Mouse (Mus musculus): ENCODE results near the gene Fbf1.
"Not testable (repeated sequence)": the region's sequence is repeated elsewhere in the genome, so short reads cannot be mapped to it uniquely, and the experiment has no call there.

The Fbf1 gene

GRCm38 (mm10) chr11:116133497-116133896 is 34.5 kb downstream of the Fbf1 start:
- DNase-seq (ENCODE audit: low read depth) = no peak

- DNase-seq (ENCODE audit: low read depth) = no peak
These were observed 35.3 kb downstream of the Fbf1 start for GRCm38 (mm10) chr11:116132366-116133333.

- DNase-seq (ENCODE audit: low read depth) = no peak
These were observed 36.4 kb downstream of the Fbf1 start for GRCm38 (mm10) chr11:116131349-116132170.

GRCm38 (mm10) chr11:116130488-116131205 is 37.3 kb downstream of the Fbf1 start, which contains the start of gene Trim65:
TSS of gene Trim65 (minus strand) at chr11:116131128.
- peak; percentile 78 for DNase-seq (ENCODE audit: low read depth)

- no peak for DNase-seq (ENCODE audit: low read depth)
These were observed 37.9 kb downstream of the Fbf1 start for GRCm38 (mm10) chr11:116129993-116130487.

GRCm38 (mm10) chr11:116129091-116129790 is 38.7 kb downstream of the Fbf1 start:
- DNase-seq (ENCODE audit: low read depth) = no peak

GRCm38 (mm10) chr11:116127986-116128385 is 40.0 kb downstream of the Fbf1 start:
- no peak for DNase-seq (ENCODE audit: low read depth)

- no peak for DNase-seq (ENCODE audit: low read depth)
These were observed 40.6 kb downstream of the Fbf1 start, which contains the start of gene Trim47 for GRCm38 (mm10) chr11:116127156-116127980. TSS of gene Trim47 (minus strand) at chr11:116127210.

GRCm38 (mm10) chr11:116126261-116126660 is 41.7 kb downstream of the Fbf1 start:
- no peak for DNase-seq (ENCODE audit: low read depth)

- DNase-seq (ENCODE audit: low read depth) = not testable (repeated sequence)
These were observed 46.2 kb downstream of the Fbf1 start for GRCm38 (mm10) chr11:116121731-116122245.

- DNase-seq (ENCODE audit: low read depth) = no peak
These were observed 50.1 kb downstream of the Fbf1 start for GRCm38 (mm10) chr11:116117819-116118218.

GRCm38 (mm10) chr11:116117241-116117640 is 50.7 kb downstream of the Fbf1 start:
- no peak for DNase-seq (ENCODE audit: low read depth)

- DNase-seq (ENCODE audit: low read depth) = no peak
These were observed 56.3 kb downstream of the Fbf1 start for GRCm38 (mm10) chr11:116111611-116112203.

GRCm38 (mm10) chr11:116111067-116111466 is 56.9 kb downstream of the Fbf1 start:
- no peak for DNase-seq (ENCODE audit: low read depth)

GRCm38 (mm10) chr11:116110540-116110939 is 57.4 kb downstream of the Fbf1 start:
- DNase-seq (ENCODE audit: low read depth) = no peak

- DNase-seq (ENCODE audit: low read depth) = no peak
These were observed 57.8 kb downstream of the Fbf1 start for GRCm38 (mm10) chr11:116110131-116110530.

GRCm38 (mm10) chr11:116109441-116110081 is 58.4 kb downstream of the Fbf1 start:
- DNase-seq (ENCODE audit: low read depth) = no peak

GRCm38 (mm10) chr11:116108464-116109137 is 59.4 kb downstream of the Fbf1 start:
- DNase-seq (ENCODE audit: low read depth) = no peak

All from c-Kit-positive CD71-positive TER-119-negative erythroid progenitor cells, embryonic 14.5 days (primary cell).